Mouse (Mus musculus): Measurements from ENCODE around the gene Ggt5. TPM values are rescaled to one million over a fixed set of nuclear protein-coding genes. Genes with fewer than 3 reads are reported as not detected.

Ggt5 gene
- polyA plus RNA-seq (2015; fragmentation: Nextera tagmentation; extraction: Ambion mirVana): 8.6 and 8.8 TPM in 2 replicates

DNA sequence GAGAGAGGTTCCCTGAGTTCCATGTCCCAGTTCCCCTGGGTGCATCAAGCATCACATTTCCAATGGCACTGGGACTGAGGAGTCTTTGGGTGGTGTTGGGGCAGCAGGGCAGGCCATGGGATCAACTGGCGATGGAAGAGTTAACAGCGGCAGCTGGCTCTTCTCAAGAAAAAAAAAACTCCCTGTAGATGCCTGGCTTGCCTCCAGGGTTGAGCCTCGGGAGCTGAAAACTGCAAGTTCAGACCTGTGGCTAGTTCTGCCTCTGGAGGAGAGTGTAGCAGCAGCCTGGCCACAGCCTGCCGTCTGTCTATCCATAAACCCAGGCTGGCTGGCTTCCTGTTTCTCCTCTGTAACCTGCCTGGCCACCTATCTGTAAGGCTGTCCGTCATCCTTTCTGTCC lies at the start of gene Ggt5:
Ggt5 (plus strand) TSS at position 212 of the 400 bp plus-strand sequence.
- H3K4me2 ChIP-seq (ENCODE audit: low read depth, low read length): peak within 1 kb of the TSS; percentile 54
- H3K27ac ChIP-seq (ENCODE audit: low read length): peak within 1 kb of the TSS; percentile 64
- no peaks in the 10 kb centered on the region for H3K27me3 ChIP-seq (replicated peaks; ENCODE audit: control insufficient read depth, insufficient read depth, low read length)
- peak within 1 kb of the TSS; percentile 39 for H3K4me3 ChIP-seq (ENCODE audit: low read length)
- H3K36me3 ChIP-seq (ENCODE audit: control insufficient read depth, insufficient read depth, low read length): no peaks in the 10 kb centered on the region
- WGBS: 18% methylated on average over 5 of the region's 5 CpGs
- H3K9ac ChIP-seq (ENCODE audit: low read depth, low read length): peak within 1 kb of the TSS; percentile 64
- ATAC-seq: peak; percentile 45; the same call in 1 of the 2 replicates
- H3K4me1 ChIP-seq (ENCODE audit: control insufficient read depth, insufficient read depth, low read length): peaks cover 25% of the 10 kb centered on the region
- H3K9me3 ChIP-seq (ENCODE audit: control insufficient read depth, low read length): no peaks in the 10 kb centered on the region

DNA sequence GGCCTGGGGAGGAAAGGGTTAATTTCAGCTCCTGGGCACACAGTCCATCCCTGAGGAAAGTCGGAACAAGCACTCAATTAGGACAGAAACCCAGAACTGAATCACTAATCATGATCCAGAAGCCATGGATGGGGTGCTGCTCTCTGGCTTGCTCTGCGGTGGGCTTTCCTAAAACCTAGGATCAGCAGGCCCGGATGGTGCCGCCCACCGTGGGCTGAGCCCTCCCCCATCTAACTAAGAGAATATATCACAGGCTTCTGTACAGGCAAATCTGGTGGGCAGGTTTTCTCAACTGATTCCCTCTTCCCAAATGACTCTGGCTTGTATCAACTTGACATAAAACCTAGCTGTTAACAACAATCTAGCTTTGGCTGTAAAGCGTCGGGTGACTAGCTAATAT lies 41.2 kb upstream of the Ggt5 start:
- Histone ChIP-seq H3K4me2 (ENCODE audit: low read depth, low read length) (peak overlapping the region; percentile 32), H3K9ac (ENCODE audit: low read depth, low read length) (peak overlapping the region; percentile 43; the same call in 1 of the 2 replicates), H3K27me3 (replicated peaks; ENCODE audit: control insufficient read depth, insufficient read depth, low read length) (no peaks in the 10 kb centered on the region), H3K4me1 (ENCODE audit: control insufficient read depth, insufficient read depth, low read length) (peaks cover 8% of the 10 kb centered on the region), H3K9me3 (ENCODE audit: control insufficient read depth, low read length) (no peaks in the 10 kb centered on the region), H3K36me3 (ENCODE audit: control insufficient read depth, insufficient read depth, low read length) (no peaks in the 10 kb centered on the region), H3K4me3 (ENCODE audit: low read length) (no peak overlapping the region), H3K27ac (ENCODE audit: low read length) (no peak overlapping the region)
- ATAC-seq: peak; percentile 12; the same call in 1 of the 2 replicates
- WGBS: 31% methylated on average over 7 of the region's 7 CpGs

DNA sequence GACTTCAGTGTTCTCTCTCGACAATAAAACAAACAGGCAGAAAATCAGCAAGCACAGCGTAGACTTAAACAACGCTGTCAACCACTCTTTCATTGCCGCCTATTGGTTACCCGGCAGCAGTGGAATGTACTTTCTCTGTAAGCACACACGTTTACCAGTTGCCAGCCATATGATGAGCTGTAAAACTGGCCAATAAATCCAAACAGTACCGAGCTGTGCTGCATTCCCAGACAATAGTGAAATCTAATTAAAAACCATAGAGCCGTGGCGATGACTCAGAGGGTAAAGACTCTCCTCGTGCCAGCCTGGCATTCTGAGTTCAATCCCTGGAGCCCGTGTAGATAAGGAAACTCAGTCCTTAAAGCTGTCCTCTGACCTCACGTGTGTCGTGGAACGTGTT lies 40.7 kb upstream of the Ggt5 start:
- Histone ChIP-seq H3K4me1 (ENCODE audit: control insufficient read depth, insufficient read depth, low read length) (peaks cover 8% of the 10 kb centered on the region), H3K27ac (ENCODE audit: low read length) (no peak overlapping the region; the same call in none of the 2 replicates), H3K9ac (ENCODE audit: low read depth, low read length) (no peak overlapping the region), H3K36me3 (ENCODE audit: control insufficient read depth, insufficient read depth, low read length) (no peaks in the 10 kb centered on the region), H3K27me3 (replicated peaks; ENCODE audit: control insufficient read depth, insufficient read depth, low read length) (no peaks in the 10 kb centered on the region), H3K4me2 (ENCODE audit: low read depth, low read length) (peak overlapping the region; percentile 26; the same call in 1 of the 2 replicates), H3K4me3 (ENCODE audit: low read length) (no peak overlapping the region), H3K9me3 (ENCODE audit: control insufficient read depth, low read length) (no peaks in the 10 kb centered on the region)
- 22% methylated on average over 14 of the region's 14 CpGs for WGBS
- peak; percentile 83 for ATAC-seq

DNA sequence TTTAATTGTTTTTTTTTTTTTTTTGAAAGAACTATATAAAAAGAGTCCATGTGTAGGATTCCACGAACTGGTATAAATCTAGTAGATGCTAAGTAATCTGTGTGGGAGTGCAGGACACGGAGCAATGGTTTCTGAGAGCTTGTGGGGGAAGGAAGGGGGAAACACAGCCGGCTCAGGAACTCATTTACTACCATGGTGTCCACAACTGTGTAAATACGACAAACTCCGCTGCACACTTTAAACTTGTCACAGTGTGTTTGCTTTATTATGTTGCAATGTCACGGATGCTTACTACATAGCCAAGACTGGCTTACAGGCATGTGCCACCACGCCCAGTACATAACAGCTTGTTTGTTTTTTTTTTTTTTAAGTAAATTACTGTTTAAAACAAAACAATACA lies 39.3 kb upstream of the Ggt5 start:
- Histone ChIP-seq H3K4me1 (ENCODE audit: control insufficient read depth, insufficient read depth, low read length) (peaks cover 8% of the 10 kb centered on the region), H3K36me3 (ENCODE audit: control insufficient read depth, insufficient read depth, low read length) (no peaks in the 10 kb centered on the region), H3K4me3 (ENCODE audit: low read length) (no peak overlapping the region), H3K9me3 (ENCODE audit: control insufficient read depth, low read length) (no peaks in the 10 kb centered on the region), H3K27me3 (replicated peaks; ENCODE audit: control insufficient read depth, insufficient read depth, low read length) (no peaks in the 10 kb centered on the region), H3K4me2 (ENCODE audit: low read depth, low read length) (no peak overlapping the region), H3K27ac (ENCODE audit: low read length) (no peak overlapping the region), H3K9ac (ENCODE audit: low read depth, low read length) (no peak overlapping the region)
- WGBS: 48% methylated on average over 7 of the region's 7 CpGs
- no peak for ATAC-seq

DNA sequence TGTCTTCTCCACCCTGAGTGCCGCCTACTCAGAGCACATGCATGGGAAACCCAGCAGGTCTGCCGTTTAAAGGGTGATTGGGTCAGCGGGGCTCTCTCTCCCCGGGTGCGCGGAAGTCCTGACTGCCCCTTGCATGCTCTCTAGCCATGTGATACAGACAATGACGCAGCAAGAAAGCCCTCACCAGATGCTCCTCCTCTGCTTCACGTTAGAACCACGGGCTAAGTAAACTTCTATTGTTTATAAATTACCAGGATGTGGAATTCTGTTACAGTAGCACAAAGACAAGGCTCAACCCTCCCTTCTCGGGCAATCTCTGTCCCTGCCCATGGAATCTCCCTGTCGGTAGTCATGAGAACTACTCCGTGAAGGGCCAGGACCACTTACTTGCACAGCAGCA lies 38.0 kb upstream of the Ggt5 start:
- Histone ChIP-seq H3K4me2 (ENCODE audit: low read depth, low read length) (no peak overlapping the region; the same call in 1 of the 2 replicates), H3K27ac (ENCODE audit: low read length) (no peak overlapping the region), H3K4me3 (ENCODE audit: low read length) (no peak overlapping the region), H3K9ac (ENCODE audit: low read depth, low read length) (peak overlapping the region; percentile 40; the same call in 1 of the 2 replicates), H3K9me3 (ENCODE audit: control insufficient read depth, low read length) (no peaks in the 10 kb centered on the region), H3K4me1 (ENCODE audit: control insufficient read depth, insufficient read depth, low read length) (peaks cover 10% of the 10 kb centered on the region), H3K36me3 (ENCODE audit: control insufficient read depth, insufficient read depth, low read length) (no peaks in the 10 kb centered on the region), H3K27me3 (replicated peaks; ENCODE audit: control insufficient read depth, insufficient read depth, low read length) (no peaks in the 10 kb centered on the region)
- ATAC-seq: no peak
- WGBS: 25% methylated on average over 12 of the region's 12 CpGs

DNA sequence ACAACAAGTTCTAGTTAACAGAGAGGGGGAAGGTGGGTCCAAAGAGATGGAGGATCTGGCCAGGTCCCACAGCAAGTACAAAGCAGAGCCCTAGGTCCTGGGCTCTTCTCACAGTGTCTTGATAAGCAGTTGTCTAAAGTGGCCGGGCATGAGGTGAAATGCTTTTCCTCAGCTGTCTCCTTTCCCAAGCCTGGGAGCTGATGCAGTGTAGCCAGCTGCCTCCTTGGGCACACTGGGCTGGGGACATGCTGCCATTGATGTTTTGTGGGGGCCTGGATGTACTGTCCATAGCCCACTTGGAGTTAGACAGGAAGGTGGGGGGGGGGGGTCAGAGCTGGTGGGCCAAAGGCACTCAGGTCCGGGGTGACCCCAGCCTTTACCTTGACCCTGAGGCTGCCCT lies 37.0 kb upstream of the Ggt5 start:
- ATAC-seq: no peak
- H3K27ac ChIP-seq (ENCODE audit: low read length): no peak overlapping the region
- H3K4me3 ChIP-seq (ENCODE audit: low read length): no peak overlapping the region

DNA sequence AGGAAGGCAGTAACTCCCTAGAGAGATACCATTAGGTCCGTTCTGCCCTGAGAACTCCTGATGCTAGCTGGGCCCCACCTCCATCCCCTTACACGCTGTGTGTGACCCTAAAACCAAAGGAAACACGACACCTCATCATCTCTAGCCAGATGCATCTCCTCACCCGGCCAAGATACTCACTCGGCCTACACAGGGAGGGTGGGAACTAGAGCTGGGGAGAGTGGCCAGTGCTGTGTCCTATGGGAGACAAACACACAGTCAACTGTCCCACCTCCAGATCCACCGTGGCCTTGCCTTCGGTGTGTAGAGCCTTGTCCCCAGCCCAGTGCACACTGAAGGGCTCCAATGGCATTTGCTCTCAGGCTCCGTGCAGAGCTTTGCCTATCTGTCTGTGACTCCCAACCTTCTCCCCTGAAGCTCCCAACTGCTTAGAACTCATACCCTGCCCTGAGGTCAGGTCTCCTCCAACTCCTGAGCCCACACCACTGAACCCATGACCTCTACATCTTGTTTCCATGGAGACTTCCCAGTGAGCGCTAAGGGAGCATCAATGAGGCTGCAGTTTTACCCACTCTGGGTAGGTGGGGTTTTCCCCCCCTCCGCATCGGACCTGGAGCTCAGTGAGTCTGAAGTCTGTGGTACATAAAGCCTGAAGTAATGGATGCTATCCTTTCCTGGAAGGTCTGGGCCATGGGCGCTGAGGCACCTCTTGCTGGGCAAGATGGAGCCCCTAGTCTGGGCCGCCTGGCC lies 36.3 kb upstream of the Ggt5 start:
- Histone ChIP-seq H3K9me3 (ENCODE audit: control insufficient read depth, low read length) (no peaks in the 10 kb centered on the region), H3K9ac (ENCODE audit: low read depth, low read length) (no peak overlapping the region), H3K4me3 (ENCODE audit: low read length) (no peak overlapping the region), H3K4me1 (ENCODE audit: control insufficient read depth, insufficient read depth, low read length) (peaks cover 12% of the 10 kb centered on the region), H3K27me3 (replicated peaks; ENCODE audit: control insufficient read depth, insufficient read depth, low read length) (no peaks in the 10 kb centered on the region), H3K36me3 (ENCODE audit: control insufficient read depth, insufficient read depth, low read length) (no peaks in the 10 kb centered on the region), H3K4me2 (ENCODE audit: low read depth, low read length) (no peak overlapping the region), H3K27ac (ENCODE audit: low read length) (no peak overlapping the region)
- WGBS: 68% methylated on average over 13 of the region's 13 CpGs
- no peak for ATAC-seq

More for the DNA sequence above, 37.0 kb upstream of the Ggt5 start:
- H3K9ac ChIP-seq (ENCODE audit: low read depth, low read length): no peak overlapping the region
- no peaks in the 10 kb centered on the region for H3K27me3 ChIP-seq (replicated peaks; ENCODE audit: control insufficient read depth, insufficient read depth, low read length)
- H3K9me3 ChIP-seq (ENCODE audit: control insufficient read depth, low read length): no peaks in the 10 kb centered on the region
- 62% methylated on average over 2 of the region's 2 CpGs for WGBS
- no peak overlapping the region for H3K4me2 ChIP-seq (ENCODE audit: low read depth, low read length)
- H3K4me1 ChIP-seq (ENCODE audit: control insufficient read depth, insufficient read depth, low read length): peaks cover 13% of the 10 kb centered on the region
- H3K36me3 ChIP-seq (ENCODE audit: control insufficient read depth, insufficient read depth, low read length): no peaks in the 10 kb centered on the region

DNA sequence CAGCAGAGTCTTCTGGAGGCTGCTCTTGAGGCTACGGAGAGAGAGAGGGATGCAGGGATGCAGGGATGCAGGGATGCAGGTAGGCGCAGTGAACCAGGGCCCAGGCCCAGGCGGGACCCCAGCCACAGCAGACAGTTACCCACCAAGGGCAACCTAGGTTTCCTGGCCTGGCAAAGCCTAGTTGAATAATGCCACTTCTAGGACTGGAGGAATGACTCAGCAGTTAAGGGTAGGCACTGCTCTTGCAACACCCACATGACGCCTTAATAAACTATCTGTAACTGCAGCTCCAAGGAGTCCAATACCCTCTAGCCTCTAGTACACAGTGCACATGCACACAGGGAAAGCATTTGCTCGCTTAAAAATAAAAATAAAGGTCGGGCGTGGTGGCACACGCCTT lies 35.0 kb upstream of the Ggt5 start:
- WGBS: 87% methylated on average over 8 of the region's 8 CpGs
- Histone ChIP-seq H3K4me1 (ENCODE audit: control insufficient read depth, insufficient read depth, low read length) (peaks cover 11% of the 10 kb centered on the region), H3K9ac (ENCODE audit: low read depth, low read length) (no peak overlapping the region), H3K4me3 (ENCODE audit: low read length) (no peak overlapping the region), H3K4me2 (ENCODE audit: low read depth, low read length) (no peak overlapping the region), H3K27me3 (replicated peaks; ENCODE audit: control insufficient read depth, insufficient read depth, low read length) (peaks cover 3% of the 10 kb centered on the region; the same call in 1 of the 2 replicates), H3K9me3 (ENCODE audit: control insufficient read depth, low read length) (no peaks in the 10 kb centered on the region), H3K36me3 (ENCODE audit: control insufficient read depth, insufficient read depth, low read length) (no peaks in the 10 kb centered on the region), H3K27ac (ENCODE audit: low read length) (no peak overlapping the region)
- peak; percentile 20; the same call in 1 of the 2 replicates for ATAC-seq

DNA sequence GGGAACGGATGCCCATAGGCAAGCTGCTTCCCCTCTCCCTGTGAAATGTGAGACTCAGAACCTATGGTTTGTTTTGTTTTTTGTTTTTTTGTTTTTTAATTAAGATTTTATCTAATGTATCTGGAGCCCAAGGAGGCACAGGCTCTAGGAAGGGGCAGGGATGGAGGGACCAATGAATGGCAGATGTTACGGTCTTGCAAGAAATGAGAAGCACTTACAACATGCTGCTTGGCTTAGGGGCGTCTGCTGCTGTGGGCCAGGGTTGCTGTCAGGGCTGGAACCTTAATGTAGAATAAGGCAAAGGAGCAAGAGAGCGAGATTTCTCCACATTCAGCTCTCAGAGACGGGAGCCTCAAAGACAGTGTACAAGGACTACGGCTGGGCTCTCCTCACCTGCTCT lies 33.6 kb upstream of the Ggt5 start:
- 75% methylated on average over 6 of the region's 6 CpGs for WGBS
- Histone ChIP-seq H3K4me2 (ENCODE audit: low read depth, low read length) (no peak overlapping the region), H3K27ac (ENCODE audit: low read length) (no peak overlapping the region), H3K4me3 (ENCODE audit: low read length) (no peak overlapping the region), H3K4me1 (ENCODE audit: control insufficient read depth, insufficient read depth, low read length) (peaks cover 23% of the 10 kb centered on the region), H3K9ac (ENCODE audit: low read depth, low read length) (no peak overlapping the region), H3K36me3 (ENCODE audit: control insufficient read depth, insufficient read depth, low read length) (no peaks in the 10 kb centered on the region), H3K9me3 (ENCODE audit: control insufficient read depth, low read length) (no peaks in the 10 kb centered on the region), H3K27me3 (replicated peaks; ENCODE audit: control insufficient read depth, insufficient read depth, low read length) (peaks cover 16% of the 10 kb centered on the region)
- no peak for ATAC-seq
